Mouse (Mus musculus): Measurements from ENCODE around the gene 2300003K06Rik. TPM values are rescaled to one million over a fixed set of nuclear protein-coding genes. Genes with fewer than 3 reads are reported as not detected.
"Not testable (repeated sequence)": the region's sequence is repeated elsewhere in the genome, so short reads cannot be mapped to it uniquely, and the experiment has no call there.

The 2300003K06Rik gene
- polyA plus RNA-seq (2015; fragmentation: Nextera tagmentation; extraction: Ambion mirVana) = not detected in 2 replicates

GRCm38 (mm10) chr11:99837966-99838365 is at the start of gene 2300003K06Rik:
TSS of gene 2300003K06Rik (minus strand) at chr11:99838066.
- Histone ChIP-seq H3K4me2 (no peak within 1 kb of the TSS), H3K36me3 (no peaks in the 10 kb centered on the region), H3K4me1 (no peaks in the 10 kb centered on the region), H3K9ac (no peak within 1 kb of the TSS), H3K4me3 (no peak within 1 kb of the TSS), H3K27me3 (no peaks in the 10 kb centered on the region), H3K9me3 (no peaks in the 10 kb centered on the region), H3K27ac (no peak within 1 kb of the TSS)
- no peak for ATAC-seq (ENCODE audit: insufficient number of reproducible peaks, low FRiP score, low TSS enrichment, low read depth)
- WGBS = 63% methylated on average over 1 of the region's 1 CpGs

- not testable (repeated sequence) for H3K4me2 ChIP-seq; H3K36me3 ChIP-seq; H3K27me3 ChIP-seq; H3K27ac ChIP-seq; H3K9ac ChIP-seq; H3K9me3 ChIP-seq; ATAC-seq (ENCODE audit: insufficient number of reproducible peaks, low FRiP score, low TSS enrichment, low read depth); H3K4me1 ChIP-seq; H3K4me3 ChIP-seq
- WGBS = 31% methylated on average over 1 of the region's 1 CpGs
Observed at GRCm38 (mm10) chr11:99878887-99879286, 41.0 kb upstream of the 2300003K06Rik start, which contains the start of gene Gm11567. TSS of gene Gm11567 (plus strand) at chr11:99879187.

GRCm38 (mm10) chr11:99873089-99873488 is 35.2 kb upstream of the 2300003K06Rik start, which contains the start of gene Krtap9-1:
TSS of gene Krtap9-1 (plus strand) at chr11:99873389.
- 60% methylated on average over 1 of the region's 1 CpGs for WGBS
- ATAC-seq (ENCODE audit: insufficient number of reproducible peaks, low FRiP score, low TSS enrichment, low read depth); H3K9ac ChIP-seq; H3K27ac ChIP-seq; H3K4me3 ChIP-seq; H3K36me3 ChIP-seq; H3K9me3 ChIP-seq; H3K4me2 ChIP-seq; H3K27me3 ChIP-seq; H3K4me1 ChIP-seq: not testable (repeated sequence)

GRCm38 (mm10) chr11:99864176-99864575 is 26.3 kb upstream of the 2300003K06Rik start, which contains the start of gene Gm11559:
TSS of gene Gm11559 (plus strand) at chr11:99864476.
- H3K27ac ChIP-seq; ATAC-seq (ENCODE audit: insufficient number of reproducible peaks, low FRiP score, low TSS enrichment, low read depth); H3K4me1 ChIP-seq; H3K9ac ChIP-seq; H3K4me3 ChIP-seq; H3K27me3 ChIP-seq; H3K9me3 ChIP-seq; H3K36me3 ChIP-seq; H3K4me2 ChIP-seq: not testable (repeated sequence)
- 51% methylated on average over 1 of the region's 1 CpGs for whole genome bisulfite sequencing

- Histone ChIP-seq H3K27ac (no peak overlapping the region), H3K36me3 (no peaks in the 10 kb centered on the region), H3K9me3 (no peaks in the 10 kb centered on the region), H3K4me2 (no peak overlapping the region), H3K4me3 (no peak overlapping the region), H3K9ac (no peak overlapping the region), H3K4me1 (no peaks in the 10 kb centered on the region), H3K27me3 (no peaks in the 10 kb centered on the region)
- no peak for ATAC-seq (ENCODE audit: insufficient number of reproducible peaks, low FRiP score, low TSS enrichment, low read depth)
- 70% methylated on average over 2 of the region's 2 CpGs for WGBS
Observed at GRCm38 (mm10) chr11:99858761-99859160, 20.9 kb upstream of the 2300003K06Rik start.

- no peak within 1 kb of the TSS for H3K9ac ChIP-seq
- 80% methylated on average over 2 of the region's 2 CpGs for WGBS
- ATAC-seq (ENCODE audit: insufficient number of reproducible peaks, low FRiP score, low TSS enrichment, low read depth) = no peak
Observed at GRCm38 (mm10) chr11:99857617-99858016, 19.8 kb upstream of the 2300003K06Rik start, which contains the start of gene Gm11568. TSS of gene Gm11568 (plus strand) at chr11:99857917.

GRCm38 (mm10) chr11:99854121-99854520 is 16.3 kb upstream of the 2300003K06Rik start:
- no peaks in the 10 kb centered on the region for H3K27me3 ChIP-seq
- 61% methylated on average over 3 of the region's 3 CpGs for WGBS
- H3K4me1 ChIP-seq = no peaks in the 10 kb centered on the region
- no peak overlapping the region for H3K27ac ChIP-seq
- no peak overlapping the region for H3K4me3 ChIP-seq
- no peaks in the 10 kb centered on the region for H3K36me3 ChIP-seq
- no peaks in the 10 kb centered on the region for H3K9me3 ChIP-seq
- no peak overlapping the region for H3K4me2 ChIP-seq
- no peak overlapping the region for H3K9ac ChIP-seq
- no peak for ATAC-seq (ENCODE audit: insufficient number of reproducible peaks, low FRiP score, low TSS enrichment, low read depth)

More at GRCm38 (mm10) chr11:99857617-99858016, 19.8 kb upstream of the 2300003K06Rik start, which contains the start of gene Gm11568:
- H3K27ac ChIP-seq = no peak within 1 kb of the TSS
- H3K4me3 ChIP-seq = no peak within 1 kb of the TSS
- H3K9me3 ChIP-seq = no peaks in the 10 kb centered on the region
- H3K27me3 ChIP-seq = no peaks in the 10 kb centered on the region
- H3K4me1 ChIP-seq = no peaks in the 10 kb centered on the region
- no peaks in the 10 kb centered on the region for H3K36me3 ChIP-seq
- no peak within 1 kb of the TSS for H3K4me2 ChIP-seq

- no peak for ATAC-seq (ENCODE audit: insufficient number of reproducible peaks, low FRiP score, low TSS enrichment, low read depth)
- Histone ChIP-seq H3K36me3 (no peaks in the 10 kb centered on the region), H3K27ac (no peak within 1 kb of the TSS), H3K9ac (no peak within 1 kb of the TSS), H3K4me3 (no peak within 1 kb of the TSS), H3K4me1 (no peaks in the 10 kb centered on the region), H3K9me3 (no peaks in the 10 kb centered on the region), H3K4me2 (no peak within 1 kb of the TSS), H3K27me3 (no peaks in the 10 kb centered on the region)
Observed at GRCm38 (mm10) chr11:99851508-99851907, 13.6 kb upstream of the 2300003K06Rik start, which contains the start of gene Krtap4-16. TSS of gene Krtap4-16 (minus strand) at chr11:99851608.

- ATAC-seq (ENCODE audit: insufficient number of reproducible peaks, low FRiP score, low TSS enrichment, low read depth) = no peak
- Histone ChIP-seq H3K9ac (no peak overlapping the region), H3K9me3 (no peaks in the 10 kb centered on the region), H3K27ac (no peak overlapping the region), H3K27me3 (no peaks in the 10 kb centered on the region), H3K36me3 (no peaks in the 10 kb centered on the region), H3K4me3 (no peak overlapping the region), H3K4me2 (no peak overlapping the region), H3K4me1 (no peaks in the 10 kb centered on the region)
- WGBS = 86% methylated on average over 2 of the region's 2 CpGs
Observed at GRCm38 (mm10) chr11:99846746-99847145, 8.9 kb upstream of the 2300003K06Rik start.

GRCm38 (mm10) chr11:99842185-99842584 is 4.3 kb upstream of the 2300003K06Rik start:
- WGBS = 32% methylated on average over 1 of the region's 1 CpGs
- Histone ChIP-seq H3K36me3 (no peaks in the 10 kb centered on the region), H3K9me3 (no peaks in the 10 kb centered on the region), H3K4me3 (no peak overlapping the region), H3K27me3 (no peaks in the 10 kb centered on the region), H3K4me2 (no peak overlapping the region), H3K4me1 (no peaks in the 10 kb centered on the region), H3K9ac (no peak overlapping the region), H3K27ac (no peak overlapping the region)
- no peak for ATAC-seq (ENCODE audit: insufficient number of reproducible peaks, low FRiP score, low TSS enrichment, low read depth)

GRCm38 (mm10) chr11:99815566-99815965 is 22.3 kb downstream of the 2300003K06Rik start, which contains the start of gene Gm11564:
TSS of gene Gm11564 (minus strand) at chr11:99815666.
- H3K27me3 ChIP-seq; H3K4me2 ChIP-seq; H3K9ac ChIP-seq; H3K27ac ChIP-seq; H3K36me3 ChIP-seq; H3K9me3 ChIP-seq; H3K4me1 ChIP-seq; H3K4me3 ChIP-seq; ATAC-seq (ENCODE audit: insufficient number of reproducible peaks, low FRiP score, low TSS enrichment, low read depth): not testable (repeated sequence)
- WGBS = 78% methylated on average over 2 of the region's 2 CpGs

GRCm38 (mm10) chr11:99809792-99810191 is 28.1 kb downstream of the 2300003K06Rik start, which contains the start of gene Krtap4-13:
TSS of gene Krtap4-13 (minus strand) at chr11:99809892.
- not testable (repeated sequence) for H3K4me2 ChIP-seq; H3K27ac ChIP-seq; ATAC-seq (ENCODE audit: insufficient number of reproducible peaks, low FRiP score, low TSS enrichment, low read depth); H3K9me3 ChIP-seq; H3K9ac ChIP-seq; H3K36me3 ChIP-seq; H3K27me3 ChIP-seq; H3K4me1 ChIP-seq; H3K4me3 ChIP-seq

GRCm38 (mm10) chr11:99804346-99804745 is 33.5 kb downstream of the 2300003K06Rik start, which contains the start of gene Gm11554:
TSS of gene Gm11554 (minus strand) at chr11:99804446.
- H3K4me3 ChIP-seq; H3K9ac ChIP-seq; H3K9me3 ChIP-seq; H3K4me1 ChIP-seq; H3K27ac ChIP-seq; ATAC-seq (ENCODE audit: insufficient number of reproducible peaks, low FRiP score, low TSS enrichment, low read depth); H3K27me3 ChIP-seq; H3K36me3 ChIP-seq; H3K4me2 ChIP-seq: not testable (repeated sequence)
- WGBS = no CpG with 5 or more reads among the region's 1 CpGs

Data from limb, embryonic 15.5 days (tissue).